Mouse (Mus musculus) leukemia stem cell, adult 10-12 weeks (primary cell): ENCODE results near the gene Plcxd1. TPM values are rescaled to one million over a fixed set of nuclear protein-coding genes. Genes with fewer than 3 reads are reported as not detected.

Experiments
- polyA plus RNA-seq: library from polyadenylated mRNA; stranded (reverse); fragments of >175 nt; gene quantifications from 2 replicates; pipeline ENCODE4 v1.2.3, GENCODE M21; 2012; ENCODE audit warnings: low replicate concordance

The Plcxd1 gene
- 0.07 and 0.09 TPM in 2 replicates for polyA plus RNA-seq

GRCm38 (mm10) chr5:110099656-110100580 lies at the start of gene Plcxd1:
TSS of gene Plcxd1 (plus strand) at chr5:110099969.

GRCm38 (mm10) chr5:110072413-110072812 lies 27.4 kb upstream of the Plcxd1 start, which contains the start of gene Gm17655:
TSS of gene Gm17655 (minus strand) at chr5:110072513.

GRCm38 (mm10) chr5:110094030-110094846 lies 5.5 kb upstream of the Plcxd1 start, which contains the start of gene Gm35315:
TSS of gene Gm35315 (minus strand) at chr5:110094420.

GRCm38 (mm10) chr5:110107581-110108304 lies 8.0 kb downstream of the Plcxd1 start, which contains the start of gene Gtpbp6:
TSS of gene Gtpbp6 (minus strand) at chr5:110108197.

GRCm38 (mm10) chr5:110109991-110110441 lies 10.2 kb downstream of the Plcxd1 start, which contains the start of gene Zfp605:
TSS of gene Zfp605 (plus strand) at chr5:110110092.

GRCm38 (mm10) chr5:110135293-110136086 lies 35.7 kb downstream of the Plcxd1 start, which contains the start of gene Chfr:
TSS of gene Chfr (plus strand) at chr5:110135842.

Other genes starting within 250 kb of the Plcxd1 start
- gene Gm15446, start 176.6 kb upstream of the Plcxd1 start, polyA plus RNA-seq: 0.14 TPM in 1 of 2 replicates, not detected in the other
- gene Zfp932, start 103.4 kb upstream of the Plcxd1 start, polyA plus RNA-seq: 1.0 TPM in 1 of 2 replicates, not detected in the other
- gene Gm17655, start 27.5 kb upstream of the Plcxd1 start, polyA plus RNA-seq: not detected in 2 replicates
- gene Gm35315, start 5.5 kb upstream of the Plcxd1 start, polyA plus RNA-seq: 0.16 TPM in 1 of 2 replicates, not detected in the other
- 42.7 and 89.3 TPM in 2 replicates for gene Gtpbp6, start 8.2 kb downstream of the Plcxd1 start, polyA plus RNA-seq
- 0.71 and 0.83 TPM in 2 replicates for gene Zfp605, start 10.1 kb downstream of the Plcxd1 start, polyA plus RNA-seq
- gene Chfr, start 35.9 kb downstream of the Plcxd1 start, polyA plus RNA-seq: 38.6 and 84.7 TPM in 2 replicates
- 0.50 and 3.7 TPM in 2 replicates for gene Golga3, start 76.7 kb downstream of the Plcxd1 start, polyA plus RNA-seq
- gene Ankle2, start 131.0 kb downstream of the Plcxd1 start, polyA plus RNA-seq: 5.8 and 7.4 TPM in 2 replicates
- 6.4 and 16.1 TPM in 2 replicates for gene Pgam5, start 169.9 kb downstream of the Plcxd1 start, polyA plus RNA-seq
- 33.1 and 41.7 TPM in 2 replicates for gene Pxmp2, start 186.2 kb downstream of the Plcxd1 start, polyA plus RNA-seq
- 13.2 and 14.5 TPM in 2 replicates for gene Pole, start 186.3 kb downstream of the Plcxd1 start, polyA plus RNA-seq
- gene P2rx2, start 243.2 kb downstream of the Plcxd1 start, polyA plus RNA-seq: not detected in 2 replicates
- gene Lrcol1, start 244.8 kb downstream of the Plcxd1 start, polyA plus RNA-seq: not detected in 2 replicates